Mouse (Mus musculus) erythroblast, embryonic 14.5 days (primary cell): ENCODE results near the gene 4930518I15Rik.

Source experiments
- GATA1 ChIP-seq: IDR thresholded peaks from 2 replicates; pipeline ENCODE4 v1.6.1; 2012; ENCODE audit warnings: low read length, inconsistent platforms, mixed read lengths
- TAL1 ChIP-seq: IDR thresholded peaks from 3 replicates; pipeline ENCODE4 v1.6.1; 2012; ENCODE audit warnings: low read length, inconsistent platforms, mixed read lengths

GRCm38 (mm10) chr2:156863487-156864160, 5.9 kb upstream of the 4930518I15Rik start:
- TF ChIP-seq TAL1 (no peak), GATA1 (peak; percentile 38; the same call in 1 of the 2 replicates)
